Mouse (Mus musculus) adrenal gland, postnatal 36 days (tissue): Measurements from ENCODE around the gene Prf1. TPM values are rescaled to one million over a fixed set of nuclear protein-coding genes. Genes with fewer than 3 reads are reported as not detected.

Experiments
- DNase-seq, 2 experiments: peaks; one replicate each; pipeline ENCODE4 v3.0.0; 2021; ENCODE audit warnings: mixed read lengths in 1 of 2
- long read RNA-seq, 2 experiments: library from polyadenylated mRNA; stranded (forward); transcript quantifications; one replicate each; pipeline ENCODE4 v2.0.0; 2021; ENCODE audit warnings: borderline sequencing depth in 2 of 2
- total RNA-seq, 2 experiments: library from RNA; stranded (reverse); gene quantifications; 2 replicates each; pipeline ENCODE4 v1.2.3; 2021

Prf1 gene
- under 1 TPM in 1 of 2 experiments, not detected in 1; 0.26 TPM for total RNA-seq
- long read RNA-seq, experiment 1 = 0 reads
- long read RNA-seq, experiment 2 = 0 reads

DNA sequence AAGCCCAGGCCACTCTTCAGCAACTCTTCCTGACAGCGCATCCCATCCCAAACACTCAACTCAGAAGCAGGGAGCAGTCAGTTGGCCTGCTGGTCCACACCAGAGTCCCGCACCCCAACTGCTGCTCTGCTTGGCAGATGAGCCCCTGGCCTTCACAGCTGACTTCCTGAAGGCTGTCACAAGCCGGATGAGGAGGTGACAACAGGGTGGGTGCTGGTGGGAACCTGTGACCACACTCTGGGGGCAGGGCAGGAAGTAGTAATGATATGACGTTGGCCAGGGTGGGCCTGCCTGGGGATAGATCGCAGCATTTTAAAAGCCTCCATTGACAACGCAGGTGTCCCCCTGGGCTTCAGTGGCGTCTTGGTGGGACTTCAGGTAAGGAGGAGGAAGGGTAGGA is at the start of gene Prf1:
TSS of gene Prf1 (plus strand) at position 357 of the 400 bp plus-strand sequence.
- no peak for DNase-seq

DNA sequence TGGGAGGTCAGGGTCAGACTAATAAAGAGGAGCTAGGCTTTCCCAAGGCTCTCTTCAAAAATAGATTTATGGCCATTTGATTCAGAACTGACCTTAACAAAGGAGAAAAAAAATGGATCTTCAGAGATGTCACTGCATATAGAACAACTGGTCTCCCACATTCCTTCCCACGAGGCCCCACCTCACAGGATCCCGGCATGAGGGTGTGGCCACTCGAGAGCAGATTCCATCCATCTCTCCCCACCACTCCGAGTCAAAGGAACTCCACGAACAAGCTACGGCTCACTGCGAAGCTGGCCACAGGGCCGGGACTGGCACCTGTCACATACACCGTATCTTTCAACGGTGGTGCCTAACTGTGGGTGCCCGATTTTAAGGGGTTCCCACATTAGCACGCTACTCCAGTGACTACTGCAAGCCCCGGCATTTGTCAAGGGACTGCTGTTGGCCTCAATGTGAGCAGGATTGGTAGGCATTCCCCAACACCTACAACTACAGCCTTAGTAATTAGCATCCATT is 49.0 kb upstream of the Prf1 start:
- no peak for DNase-seq

DNA sequence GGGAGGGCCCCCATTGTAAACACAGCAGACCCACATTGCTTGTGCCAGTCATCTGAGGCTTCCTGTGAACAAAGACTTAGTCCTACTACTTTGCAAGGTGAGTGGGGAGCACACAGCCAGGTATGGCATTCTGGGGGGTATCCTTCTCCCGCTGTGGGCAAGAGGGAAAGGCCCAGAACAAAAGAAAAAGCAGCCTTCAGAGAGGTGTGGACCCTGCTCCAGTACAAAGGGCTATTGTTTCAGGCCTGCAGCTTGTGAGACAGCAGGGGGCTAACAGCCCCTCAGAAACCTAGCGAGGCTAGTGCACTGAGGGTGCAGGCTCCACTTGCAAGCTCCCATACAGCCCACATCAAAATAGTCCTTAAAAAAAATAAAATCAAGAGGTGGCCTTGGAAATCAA is 47.7 kb upstream of the Prf1 start:
- DNase-seq = no peak

DNA sequence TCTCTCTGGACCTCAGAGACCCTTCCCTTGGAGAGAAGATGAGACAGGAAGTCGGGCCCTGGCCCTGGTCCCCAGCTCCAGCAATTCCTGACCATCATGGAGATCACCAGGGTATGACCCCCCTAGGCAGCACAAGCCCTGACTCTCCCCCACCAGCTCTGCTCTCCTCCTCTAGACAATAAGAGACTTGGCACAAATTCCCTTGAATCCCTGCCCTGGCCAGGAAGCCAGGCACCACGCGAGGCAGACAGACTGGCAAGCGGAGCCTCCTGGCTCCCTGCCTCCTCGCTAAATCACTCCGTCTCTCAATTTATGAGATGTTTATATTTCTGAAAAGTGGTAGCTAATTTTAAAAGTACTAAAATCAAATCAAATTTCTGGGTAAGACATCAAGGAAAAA is 42.9 kb upstream of the Prf1 start:
- peak; percentile 8 to 15 for DNase-seq

DNA sequence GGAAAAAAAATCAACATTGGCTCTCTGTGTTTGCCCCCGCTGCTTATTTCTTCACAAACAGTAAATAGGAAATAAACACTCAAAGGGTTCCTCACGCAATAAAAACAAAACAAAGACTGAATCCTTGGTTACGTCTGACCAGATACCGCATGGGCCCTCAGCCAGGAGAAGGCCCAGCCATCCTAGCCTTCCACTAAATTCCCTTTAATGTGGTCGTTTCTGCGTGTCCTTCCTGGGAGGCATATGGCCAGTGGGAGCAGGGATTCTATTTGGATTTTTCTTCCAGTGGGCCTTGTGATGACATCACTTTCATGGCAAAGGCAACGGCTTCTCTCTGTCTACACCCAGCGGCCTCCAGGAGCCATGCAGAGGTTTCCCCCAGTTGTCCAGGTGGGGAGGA is 42.4 kb upstream of the Prf1 start:
- DNase-seq = no peak

DNA sequence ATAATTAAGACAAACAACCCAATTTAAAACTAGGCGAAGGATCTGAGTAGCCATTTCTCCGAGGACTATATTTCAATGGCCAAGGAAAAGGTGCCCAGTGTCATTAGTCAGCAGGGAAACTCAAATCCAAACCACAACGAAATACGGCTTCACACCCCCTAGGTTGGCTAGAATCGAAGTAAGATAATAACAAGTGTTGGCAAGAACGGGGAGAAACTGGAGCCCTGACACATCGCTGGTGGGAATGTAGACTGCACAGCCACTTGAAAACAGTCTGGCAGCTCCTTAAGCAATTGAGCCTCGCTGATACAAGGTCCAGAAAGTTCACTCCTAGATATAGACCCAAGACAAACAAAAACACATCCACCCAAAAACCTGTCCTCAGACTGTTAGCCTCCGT is 41.0 kb upstream of the Prf1 start:
- no peak for DNase-seq

DNA sequence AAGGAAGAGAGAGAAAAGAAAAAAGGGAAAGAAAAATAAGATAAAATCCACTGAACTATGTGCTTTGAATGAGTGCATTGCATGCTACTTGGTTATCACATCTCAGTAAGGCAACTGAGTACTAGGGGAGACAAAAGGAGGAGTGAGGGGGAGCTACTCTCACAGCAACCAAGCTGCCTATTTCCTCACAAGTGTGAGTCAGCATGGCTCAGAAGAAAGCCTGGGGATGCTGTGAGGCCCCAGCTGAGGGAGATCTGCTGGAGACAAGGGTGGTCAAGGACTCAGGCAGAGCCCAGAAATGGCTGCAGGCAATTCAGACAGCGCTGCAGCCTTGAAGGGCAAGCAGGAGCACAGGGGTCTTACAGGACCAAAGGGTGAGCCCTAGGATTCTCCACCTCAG is 39.5 kb upstream of the Prf1 start:
- no peak for DNase-seq

DNA sequence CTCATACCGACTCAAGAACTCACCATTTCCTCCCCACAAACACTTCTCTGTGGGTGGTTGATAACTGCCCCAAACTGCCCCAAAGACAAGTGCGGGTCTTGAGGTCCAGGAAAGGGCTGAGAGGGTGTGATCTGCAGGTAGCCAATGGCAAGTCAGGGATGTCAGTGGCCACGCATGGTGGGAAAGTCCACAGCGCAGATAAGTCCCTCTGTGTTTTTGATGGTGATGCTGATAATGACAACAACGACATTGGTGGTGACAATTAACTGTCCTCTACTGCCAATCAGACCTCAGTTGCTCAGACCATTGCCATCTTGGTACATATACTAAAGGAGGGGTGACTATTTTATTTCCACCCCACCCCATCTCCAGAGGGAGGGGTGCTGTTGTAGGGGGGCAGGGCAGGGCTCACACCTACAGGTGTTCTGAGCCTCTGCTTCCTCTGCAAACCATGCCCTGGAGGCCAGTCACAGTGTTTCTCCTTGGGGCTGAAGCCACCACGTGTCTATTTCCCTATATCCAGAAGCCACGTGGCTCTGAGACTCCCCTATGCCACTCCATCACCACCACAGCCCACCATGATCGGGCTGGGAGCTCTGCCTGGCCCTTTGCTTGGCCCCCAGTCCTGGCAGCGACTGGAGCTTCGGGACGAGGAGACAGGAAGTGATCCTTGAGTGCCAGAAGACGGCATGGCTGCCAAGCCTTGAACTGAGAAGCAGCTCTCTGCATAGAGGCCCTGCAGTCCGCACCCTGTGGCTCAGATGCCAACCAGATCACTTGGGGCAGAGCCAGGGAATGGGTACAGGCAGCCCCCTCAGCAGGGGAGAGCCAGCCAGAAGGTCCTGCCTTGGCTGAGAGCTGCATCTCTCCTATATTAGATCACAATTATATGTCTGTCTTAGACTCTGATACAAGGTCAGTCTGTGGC is 36.1 kb upstream of the Prf1 start:
- no peak for DNase-seq

DNA sequence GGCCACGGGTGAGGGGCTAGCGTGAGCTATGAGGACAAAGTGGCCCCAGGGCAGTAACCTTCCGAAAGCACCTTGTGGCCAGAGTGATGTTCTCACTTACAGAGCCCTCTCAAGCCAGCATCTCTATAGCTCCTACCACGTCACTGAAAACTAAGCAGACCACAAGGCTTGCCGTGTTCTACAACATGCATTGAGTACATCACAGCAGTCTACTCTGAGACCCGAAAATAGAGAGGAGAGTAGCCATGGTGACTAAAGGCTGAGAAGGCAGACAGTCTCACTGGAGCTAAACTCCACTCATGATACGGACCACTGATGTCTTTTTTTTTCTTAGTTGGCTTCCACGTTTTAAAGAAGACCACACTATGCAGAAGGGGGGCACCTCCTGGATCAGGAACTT is 34.0 kb upstream of the Prf1 start:
- DNase-seq = no peak

DNA sequence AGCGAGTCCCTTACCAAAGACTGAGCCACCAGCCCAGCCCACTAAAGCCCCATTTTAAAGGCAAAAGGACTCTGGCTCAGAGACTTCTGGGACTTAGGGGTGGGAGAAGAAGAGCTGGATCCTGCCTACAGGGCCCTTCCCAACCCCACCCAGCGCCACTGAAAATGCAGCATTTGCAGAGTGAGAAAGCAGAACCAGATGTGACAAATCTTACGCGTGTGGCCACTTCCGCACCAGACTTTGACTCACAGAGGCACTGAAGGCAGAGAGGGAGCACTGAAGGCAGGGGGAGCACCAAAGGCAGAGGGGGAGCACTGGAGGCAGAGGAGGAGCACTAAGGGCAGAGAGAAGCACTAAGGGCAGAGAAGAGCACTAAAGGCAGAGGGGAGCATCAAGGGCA is 30.3 kb upstream of the Prf1 start:
- no peak for DNase-seq

DNA sequence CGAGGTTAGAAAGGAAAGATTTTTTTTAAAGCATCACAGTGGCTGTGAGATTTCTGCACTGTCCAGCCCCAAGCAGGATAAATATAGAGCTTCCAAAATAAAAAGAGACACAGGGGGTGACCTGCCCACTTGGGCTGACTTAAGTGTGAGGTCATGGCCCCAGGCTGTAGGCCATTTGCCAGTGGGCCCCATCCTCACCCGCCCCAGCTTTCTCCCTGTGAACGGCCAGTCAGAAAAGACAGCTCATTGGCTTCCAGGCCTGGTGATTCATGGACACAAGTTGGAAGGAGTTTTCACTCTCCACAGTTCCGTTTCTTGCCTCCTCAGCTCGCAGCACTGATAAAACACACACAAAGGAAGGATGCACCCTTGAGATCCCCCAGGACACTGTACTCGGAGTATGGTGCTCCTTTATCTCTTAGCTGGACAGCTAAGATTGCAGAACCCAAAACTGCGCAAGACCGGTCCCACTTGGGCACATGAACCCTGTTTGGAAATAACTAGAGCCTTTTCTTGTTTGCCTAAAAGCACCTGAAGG is 25.5 kb upstream of the Prf1 start:
- no peak for DNase-seq

DNA sequence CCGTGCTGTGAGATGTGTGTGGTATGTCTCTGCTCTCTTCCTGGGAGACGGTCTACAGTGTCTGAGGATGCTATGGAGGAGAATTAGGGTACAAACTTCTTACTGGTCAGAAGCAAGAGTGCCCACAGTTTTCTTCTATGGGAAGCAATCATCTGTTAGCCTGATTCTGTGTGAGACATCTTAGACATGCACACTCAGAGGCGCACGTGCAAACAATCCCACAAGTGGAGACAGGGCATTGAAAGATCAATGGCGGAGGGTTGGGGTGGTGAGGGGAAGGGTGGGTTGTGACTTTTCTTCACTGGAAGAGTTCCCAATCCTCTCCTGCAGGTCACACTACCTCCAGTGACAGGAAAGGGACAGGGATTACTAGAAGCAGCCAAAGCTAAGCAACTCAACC is 25.0 kb upstream of the Prf1 start:
- DNase-seq = no peak

DNA sequence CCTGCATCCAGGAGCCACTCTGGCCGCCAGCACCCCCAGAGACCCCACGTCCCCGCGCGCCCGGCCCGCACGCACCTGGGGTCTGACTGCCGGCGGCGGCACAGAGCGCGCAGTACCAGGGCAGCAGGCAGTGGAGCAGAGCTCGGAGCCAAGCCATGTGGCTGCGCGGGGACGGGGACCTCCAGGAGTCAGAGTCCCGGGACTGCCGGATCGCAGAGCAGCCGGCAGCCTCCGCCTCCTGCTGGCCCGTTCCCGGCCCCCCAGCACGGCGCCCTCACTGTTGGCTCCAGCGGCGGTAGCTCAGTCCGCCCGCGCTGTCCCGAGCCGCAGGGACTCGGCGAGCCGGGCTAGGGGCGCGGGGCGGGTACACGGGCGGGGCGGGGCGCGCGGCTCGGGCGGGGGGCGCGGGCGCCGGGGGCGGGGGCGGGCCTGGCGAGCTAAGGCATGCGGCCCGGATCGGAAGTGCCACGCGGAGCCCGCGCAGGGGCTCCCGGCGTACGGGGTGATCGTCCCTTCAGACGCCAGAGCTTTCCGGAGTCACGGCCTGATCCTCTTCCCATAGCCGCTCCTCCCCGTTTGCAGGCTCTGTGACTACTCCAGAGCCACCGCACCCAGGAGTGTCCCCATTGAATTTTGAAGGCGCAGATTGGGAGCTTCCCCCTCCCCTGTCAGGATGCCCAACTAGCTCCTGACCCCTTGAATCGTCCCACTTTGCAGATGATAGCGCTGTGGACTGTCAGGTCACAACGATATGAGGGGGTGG is 24.4 kb upstream of the Prf1 start, which contains the start of gene Adamts14:
TSS of gene Adamts14 (minus strand) at position 358 of the 763 bp plus-strand sequence.
- DNase-seq = peak; percentile 50 to 59

DNA sequence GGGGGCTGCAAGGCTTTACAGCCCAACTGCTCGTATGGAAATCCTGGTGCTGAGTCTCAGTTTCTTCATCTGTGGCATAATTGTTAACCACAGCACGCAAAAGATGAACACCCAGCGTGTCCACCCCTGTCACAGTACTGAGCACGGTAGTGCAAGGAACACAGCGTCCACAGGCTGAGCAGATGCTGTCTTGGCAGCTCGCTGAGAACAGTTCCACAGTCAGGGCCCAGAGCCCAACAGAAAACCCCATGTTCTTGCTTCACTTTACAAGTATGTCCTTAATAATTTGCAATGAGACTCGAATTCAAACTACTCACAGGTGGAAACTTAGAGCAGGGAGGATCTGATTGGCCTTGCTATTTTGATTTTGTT is 23.8 kb upstream of the Prf1 start:
- no peak for DNase-seq

DNA sequence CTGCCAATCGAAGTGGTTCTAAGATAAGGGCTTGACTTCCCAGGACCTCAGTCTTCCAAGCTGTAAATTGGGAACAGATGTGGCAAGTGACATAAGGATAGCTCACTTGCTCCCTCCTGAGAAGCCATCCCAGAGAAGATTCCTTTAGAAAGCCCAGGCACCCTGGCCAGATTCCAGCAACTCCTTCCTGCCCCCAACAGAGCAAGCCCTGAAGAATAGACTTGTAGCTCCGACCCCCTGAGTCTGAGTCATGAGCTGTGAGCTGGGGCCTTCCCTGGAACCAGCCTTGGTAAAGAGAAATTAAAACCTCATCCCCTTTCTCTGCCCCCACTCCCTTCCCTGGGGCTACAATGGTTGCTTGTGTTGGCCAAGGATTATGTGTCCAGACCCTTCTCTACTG is 23.1 kb upstream of the Prf1 start:
- no peak for DNase-seq

DNA sequence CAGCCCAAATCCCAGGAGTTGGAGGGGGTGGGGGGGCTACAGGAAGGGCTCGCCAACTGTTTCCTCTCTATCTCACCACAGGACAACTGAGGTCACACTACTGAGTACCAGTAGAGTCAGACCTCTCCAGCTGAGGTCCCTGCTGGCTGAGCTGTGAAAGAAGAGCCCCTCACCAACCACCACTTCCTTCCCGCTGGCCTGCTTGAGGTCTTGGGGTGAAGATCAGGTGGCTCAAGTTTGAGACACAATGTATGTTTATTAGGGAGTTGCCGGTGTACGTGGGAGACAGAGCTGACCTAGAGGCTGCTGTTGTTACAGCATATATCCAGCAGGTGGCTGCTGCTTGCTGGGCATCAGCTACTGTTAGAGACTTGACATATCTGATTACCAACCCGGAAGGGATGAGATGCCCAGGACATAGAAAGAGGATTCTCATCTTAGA is 21.9 kb upstream of the Prf1 start:
- peak; percentile 19 to 48 for DNase-seq

DNA sequence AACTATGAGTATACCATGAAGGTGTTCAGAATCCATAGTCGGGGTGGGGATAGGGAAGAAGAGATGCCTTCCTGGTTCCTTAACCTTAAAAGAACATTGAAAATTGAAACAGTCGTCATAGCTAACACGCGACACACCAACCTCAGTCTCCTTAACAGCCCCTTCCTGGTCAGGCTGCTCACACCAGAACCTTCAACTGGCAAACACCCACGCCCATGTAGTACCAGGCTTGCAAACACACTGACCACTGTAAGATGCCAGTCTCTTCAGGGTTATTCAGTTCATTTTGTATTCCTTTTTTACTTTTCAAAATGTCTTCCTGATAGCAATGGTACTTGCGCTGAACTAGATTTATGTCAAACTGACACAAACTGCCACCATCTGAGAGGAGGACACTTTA is 20.6 kb upstream of the Prf1 start:
- DNase-seq = no peak

DNA sequence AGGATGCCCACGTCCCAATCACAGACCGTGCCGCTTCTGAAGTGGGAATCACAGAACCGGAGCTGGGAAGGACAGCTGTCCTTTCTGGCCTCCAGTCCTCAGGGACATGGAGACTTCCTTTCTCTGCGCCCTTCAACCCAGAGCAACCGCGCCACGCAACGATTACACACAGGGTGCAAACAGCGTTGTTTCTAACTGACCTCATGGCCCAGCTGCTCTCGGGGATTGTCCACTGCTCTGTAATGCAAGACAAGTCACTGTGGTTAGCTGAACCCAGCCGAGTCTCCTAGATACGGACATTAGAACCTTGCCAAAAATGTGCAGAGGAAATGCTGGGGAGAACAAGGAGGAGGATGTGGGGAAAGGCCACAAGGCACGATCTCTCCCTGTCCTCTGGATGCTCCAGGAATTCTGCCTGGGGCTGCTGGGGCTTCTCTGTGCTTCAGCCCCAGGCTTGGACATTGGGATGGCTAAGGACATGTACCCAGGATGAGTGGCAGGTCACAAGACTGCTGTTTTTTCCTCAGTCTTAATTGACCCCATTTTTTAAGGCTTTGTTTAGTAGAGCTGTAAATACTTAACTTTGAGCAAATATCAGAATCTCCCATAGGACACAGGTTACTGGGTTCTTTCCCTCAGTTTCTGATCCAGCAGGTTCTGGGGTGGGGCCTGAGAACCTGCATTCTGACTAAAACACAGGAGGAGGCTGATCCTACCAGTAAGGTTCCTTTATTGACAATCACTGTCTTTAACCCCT is 19.5 kb upstream of the Prf1 start:
- DNase-seq = peak; percentile 42 to 44

DNA sequence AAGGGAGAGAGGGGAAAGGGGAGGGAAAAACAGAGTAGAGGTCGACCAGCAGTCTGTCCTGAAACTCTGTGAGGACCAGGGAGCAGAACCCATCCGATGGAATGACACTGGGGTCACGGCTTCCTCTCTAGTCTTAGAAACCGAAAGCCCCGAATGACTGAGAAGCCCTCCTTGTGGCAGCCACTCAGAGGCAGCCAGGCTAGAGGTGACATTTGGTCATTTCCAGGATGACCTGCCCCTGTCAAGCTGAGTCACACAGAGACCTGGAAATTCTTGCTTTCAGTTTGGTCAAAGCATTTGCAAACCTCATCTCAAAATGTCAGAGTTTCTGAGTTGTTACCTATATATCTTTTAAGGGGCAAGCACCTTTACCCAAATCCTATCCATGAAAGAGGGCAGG is 16.5 kb upstream of the Prf1 start:
- no peak for DNase-seq

DNA sequence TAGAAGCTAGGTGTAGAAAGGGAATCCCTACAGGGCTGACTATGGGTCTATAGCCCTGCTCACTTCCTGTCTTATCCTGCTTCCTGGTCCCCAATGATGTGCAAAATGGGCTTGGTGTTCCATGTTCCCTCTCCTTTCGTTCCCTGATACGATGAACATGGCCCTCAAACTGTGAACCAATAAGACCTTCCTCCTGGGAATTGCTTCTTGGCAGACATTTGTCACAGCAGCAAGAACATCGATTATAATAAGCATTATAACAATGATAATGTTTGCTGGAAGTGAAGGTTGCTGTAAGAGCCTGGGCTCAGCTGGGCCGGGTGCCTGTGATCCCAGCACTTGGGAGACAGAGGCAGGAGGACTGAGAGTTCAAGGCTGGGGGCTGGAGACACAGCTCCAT is 13.3 kb upstream of the Prf1 start:
- no peak for DNase-seq

DNA sequence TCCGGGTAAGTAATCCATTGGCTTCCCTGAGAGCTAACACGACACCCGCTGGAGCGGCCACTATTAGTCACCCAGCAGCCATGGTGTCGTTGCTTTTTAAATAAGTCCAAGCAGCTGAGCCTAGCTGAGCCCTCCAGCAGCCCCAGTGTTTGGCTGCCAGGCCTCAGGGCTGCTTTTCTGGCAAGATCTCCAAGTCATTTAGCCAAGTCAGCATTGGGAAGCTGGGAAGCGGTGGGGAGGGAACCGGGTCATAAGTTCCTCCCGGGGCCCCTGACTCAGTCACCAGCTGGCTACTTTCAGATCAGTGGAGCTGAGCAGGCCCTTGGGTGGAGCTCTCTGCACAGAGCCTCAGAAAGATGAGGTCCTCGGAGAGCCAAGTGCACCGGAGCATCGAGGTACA is 12.4 kb upstream of the Prf1 start:
- peak; percentile 25 to 42 for DNase-seq

DNA sequence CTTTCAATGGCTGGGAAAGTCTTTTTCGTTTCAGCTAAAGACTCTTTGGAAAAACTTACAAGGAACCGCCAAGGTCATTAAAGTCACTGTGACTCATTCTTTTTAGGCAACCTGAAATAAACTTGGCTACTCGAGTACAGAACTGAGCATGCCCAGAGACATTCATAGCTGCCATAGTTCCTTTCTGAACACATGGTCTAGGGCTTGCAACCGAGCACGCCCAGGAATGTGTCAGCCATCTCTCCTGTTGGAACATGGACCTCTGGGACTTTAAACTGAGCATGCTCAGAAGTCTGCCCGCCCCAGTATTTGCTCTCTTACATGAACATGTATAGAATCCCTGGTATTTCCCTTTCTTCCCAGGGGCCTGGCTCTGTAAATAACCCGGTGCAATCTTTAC is 11.4 kb upstream of the Prf1 start:
- peak; percentile 20 to 31 for DNase-seq
